Mouse (Mus musculus) midbrain, embryonic 12.5 days (tissue): ENCODE results near the gene Plekhj1. TPM values are rescaled to one million over a fixed set of nuclear protein-coding genes. Genes with fewer than 3 reads are reported as not detected.

Experiments used
- ATAC-seq: fragments of 200-750 bp; cut with Nextera tagmentation; 2 replicates; pipeline ENCODE4 v1.8.0; 2017; ENCODE audit warnings: low read depth, moderate TSS enrichment, moderate library complexity; ENCODE audit not compliant: low FRiP score
- H3K27ac ChIP-seq: fragments of 300-500 bp; sonication (generic); replicated peaks from 2 replicates; pipeline ENCODE4 v1.5.1; 2016; ENCODE audit warnings: mild to moderate bottlenecking
- H3K27me3 ChIP-seq: fragments of 300-500 bp; sonication (generic); 2 replicates; pipeline ENCODE4 v1.6.1; 2016; ENCODE audit warnings: mild to moderate bottlenecking
- H3K36me3 ChIP-seq: fragments of 300-500 bp; sonication (generic); 2 replicates; pipeline ENCODE4 v1.6.1; 2016
- H3K4me1 ChIP-seq: fragments of 300-500 bp; sonication (generic); 2 replicates; pipeline ENCODE4 v1.6.1; 2016
- H3K4me2 ChIP-seq: fragments of 300-500 bp; sonication (generic); replicated peaks from 2 replicates; pipeline ENCODE4 v1.6.1; 2016; ENCODE audit warnings: mild to moderate bottlenecking, moderate library complexity
- H3K4me3 ChIP-seq: fragments of 300-500 bp; sonication (generic); 2 replicates; pipeline ENCODE4 v1.5.1; 2016; ENCODE audit warnings: mild to moderate bottlenecking
- H3K9ac ChIP-seq: fragments of 300-500 bp; sonication (generic); replicated peaks from 2 replicates; pipeline ENCODE4 v1.6.1; 2016; ENCODE audit warnings: mild to moderate bottlenecking, moderate library complexity
- H3K9me3 ChIP-seq: fragments of 300-500 bp; sonication (generic); 2 replicates; pipeline ENCODE4 v1.6.1; 2016; ENCODE audit warnings: mild to moderate bottlenecking
- WGBS: fragments of 180-500 bp; shearing (Covaris S2); methylation state at CpG from one replicate; pipeline ENCODE4 v1.1.7; 2016; 5-methylcytosine and 5-hydroxymethylcytosine counted together
- polyA plus RNA-seq: library from polyadenylated mRNA; unstranded; fragments of >200 nt; fragmentation: Nextera tagmentation; extraction: Ambion mirVana; gene quantifications from 2 replicates; pipeline ENCODE4 v1.2.1, GENCODE M21; 2016

Plekhj1 gene
- polyA plus RNA-seq, 1 experiment from 2014 or later, result 148 TPM

- no peak overlapping the region for H3K4me3 ChIP-seq
- no peaks in the 10 kb centered on the region for H3K27me3 ChIP-seq
- H3K4me2 ChIP-seq, result no peak overlapping the region
- 75% methylated on average over 12 of the region's 12 CpGs for WGBS
- no peak for ATAC-seq
- no peaks in the 10 kb centered on the region for H3K9me3 ChIP-seq
- H3K27ac ChIP-seq, result no peak overlapping the region
- peaks cover 96% of the 10 kb centered on the region for H3K36me3 ChIP-seq
- no peaks in the 10 kb centered on the region for H3K4me1 ChIP-seq
- H3K9ac ChIP-seq, result no peak overlapping the region
These were observed 13.6 kb downstream of the Plekhj1 start for GRCm38 (mm10) chr10:80784871-80785270.

DNA sequence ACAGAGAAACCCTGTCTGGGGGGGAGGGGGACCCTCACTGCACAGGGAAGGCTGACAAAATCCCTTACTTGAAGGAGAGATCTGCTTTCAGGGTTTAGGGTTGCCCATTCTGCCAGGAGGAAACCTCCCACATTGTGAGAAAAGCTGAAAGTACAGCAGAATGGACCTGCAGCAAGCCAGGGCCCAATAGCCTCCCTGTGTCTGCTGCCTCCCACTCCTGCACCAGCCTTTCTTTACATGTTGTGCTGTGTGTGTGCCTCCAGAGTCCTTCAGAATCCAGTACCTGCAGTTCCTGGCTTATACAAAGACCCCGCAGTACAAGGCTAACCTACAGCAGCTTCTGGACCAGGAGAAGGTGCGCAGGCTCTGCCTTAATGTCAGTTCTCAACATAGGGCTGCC is 14.1 kb downstream of the Plekhj1 start:
- Histone ChIP-seq H3K4me3 (no peak overlapping the region), H3K27ac (no peak overlapping the region), H3K4me2 (no peak overlapping the region), H3K36me3 (peaks cover 97% of the 10 kb centered on the region), H3K9me3 (no peaks in the 10 kb centered on the region), H3K9ac (0 out of 2 replicates have a peak overlapping the region, but pooled peaks have one; percentile 15), H3K4me1 (no peaks in the 10 kb centered on the region), H3K27me3 (no peaks in the 10 kb centered on the region)
- no peak for ATAC-seq
- WGBS, result 96% methylated on average over 2 of the region's 2 CpGs

GRCm38 (mm10) chr10:80779565-80779964 is 18.9 kb downstream of the Plekhj1 start:
- no peak for ATAC-seq
- Histone ChIP-seq H3K36me3 (peaks cover 97% of the 10 kb centered on the region), H3K9me3 (no peaks in the 10 kb centered on the region), H3K4me2 (no peak overlapping the region), H3K9ac (no peak overlapping the region), H3K27ac (no peak overlapping the region), H3K27me3 (no peaks in the 10 kb centered on the region), H3K4me1 (no peaks in the 10 kb centered on the region), H3K4me3 (no peak overlapping the region)

- Histone ChIP-seq H3K4me1 (no peaks in the 10 kb centered on the region), H3K9ac (no peak overlapping the region), H3K9me3 (no peaks in the 10 kb centered on the region), H3K4me3 (no peak overlapping the region), H3K4me2 (no peak overlapping the region), H3K36me3 (peaks cover 97% of the 10 kb centered on the region), H3K27ac (no peak overlapping the region), H3K27me3 (no peaks in the 10 kb centered on the region)
- 94% methylated on average over 5 of the region's 5 CpGs for WGBS
- no peak for ATAC-seq
These were observed 21.3 kb downstream of the Plekhj1 start for GRCm38 (mm10) chr10:80777123-80777522.

- H3K4me3 ChIP-seq, result no peak overlapping the region
- no peaks in the 10 kb centered on the region for H3K27me3 ChIP-seq
- peaks cover 97% of the 10 kb centered on the region for H3K36me3 ChIP-seq
- no peak overlapping the region for H3K9ac ChIP-seq
- 88% methylated on average over 6 of the region's 6 CpGs for WGBS
- H3K27ac ChIP-seq, result no peak overlapping the region
- no peak overlapping the region for H3K4me2 ChIP-seq
- no peak for ATAC-seq
- H3K9me3 ChIP-seq, result no peaks in the 10 kb centered on the region
- H3K4me1 ChIP-seq, result no peaks in the 10 kb centered on the region
These were observed 22.0 kb downstream of the Plekhj1 start for GRCm38 (mm10) chr10:80776358-80776869.

GRCm38 (mm10) chr10:80775731-80776130 is 22.7 kb downstream of the Plekhj1 start:
- Histone ChIP-seq H3K4me1 (no peaks in the 10 kb centered on the region), H3K27me3 (no peaks in the 10 kb centered on the region), H3K4me3 (no peak overlapping the region), H3K36me3 (peaks cover 97% of the 10 kb centered on the region), H3K9ac (no peak overlapping the region), H3K27ac (no peak overlapping the region), H3K4me2 (no peak overlapping the region), H3K9me3 (no peaks in the 10 kb centered on the region)
- 88% methylated on average over 4 of the region's 4 CpGs for WGBS
- no peak for ATAC-seq

- no peak for ATAC-seq
- H3K27me3 ChIP-seq, result no peaks in the 10 kb centered on the region
- no peak overlapping the region for H3K9ac ChIP-seq
- H3K36me3 ChIP-seq, result peaks cover 99% of the 10 kb centered on the region
- no peaks in the 10 kb centered on the region for H3K4me1 ChIP-seq
- H3K9me3 ChIP-seq, result no peaks in the 10 kb centered on the region
- H3K4me2 ChIP-seq, result no peak overlapping the region
- H3K27ac ChIP-seq, result no peak overlapping the region
- H3K4me3 ChIP-seq, result no peak overlapping the region
- 94% methylated on average over 4 of the region's 4 CpGs for WGBS
These were observed 23.4 kb downstream of the Plekhj1 start for GRCm38 (mm10) chr10:80774981-80775380.

DNA sequence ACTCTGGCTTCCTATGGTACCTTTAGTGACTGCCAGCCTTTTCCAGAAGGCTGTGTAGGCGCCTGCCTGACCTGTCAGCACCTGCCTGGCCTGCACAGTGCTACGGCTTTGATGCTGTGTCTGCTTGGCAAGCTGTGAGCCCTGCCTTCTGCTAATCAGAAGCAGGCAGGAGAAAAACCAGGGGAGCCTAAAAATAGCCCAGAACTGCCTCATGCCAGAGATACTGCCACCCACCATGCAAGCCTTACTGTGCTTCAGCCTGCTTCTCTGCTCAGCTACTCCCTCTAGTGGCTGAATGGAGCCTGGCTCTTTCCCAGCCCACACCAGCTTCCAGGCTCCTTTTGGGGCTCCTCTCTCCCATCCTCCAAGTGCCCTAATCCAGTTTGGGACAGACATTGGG is 23.9 kb downstream of the Plekhj1 start:
- Histone ChIP-seq H3K9me3 (no peaks in the 10 kb centered on the region), H3K36me3 (peaks cover 100% of the 10 kb centered on the region), H3K27me3 (no peaks in the 10 kb centered on the region), H3K4me1 (no peaks in the 10 kb centered on the region), H3K27ac (no peak overlapping the region), H3K9ac (no peak overlapping the region), H3K4me3 (no peak overlapping the region), H3K4me2 (no peak overlapping the region)
- ATAC-seq, result no peak; the same call in 1 of the 2 replicates
- 67% methylated on average over 2 of the region's 2 CpGs for WGBS

- Histone ChIP-seq H3K4me3 (no peak overlapping the region), H3K36me3 (peaks cover 98% of the 10 kb centered on the region), H3K27ac (no peak overlapping the region), H3K4me2 (no peak overlapping the region), H3K27me3 (no peaks in the 10 kb centered on the region), H3K4me1 (no peaks in the 10 kb centered on the region), H3K9ac (no peak overlapping the region), H3K9me3 (no peaks in the 10 kb centered on the region)
- ATAC-seq, result no peak
- 88% methylated on average over 5 of the region's 5 CpGs for WGBS
These were observed 24.6 kb downstream of the Plekhj1 start for GRCm38 (mm10) chr10:80773816-80774215.

GRCm38 (mm10) chr10:80768365-80768764 is 30.1 kb downstream of the Plekhj1 start:
- no peak for ATAC-seq
- Histone ChIP-seq H3K9ac (no peak overlapping the region), H3K9me3 (no peaks in the 10 kb centered on the region), H3K36me3 (peaks cover 83% of the 10 kb centered on the region), H3K27ac (no peak overlapping the region), H3K27me3 (no peaks in the 10 kb centered on the region), H3K4me1 (no peaks in the 10 kb centered on the region), H3K4me2 (no peak overlapping the region), H3K4me3 (no peak overlapping the region)
- WGBS, result 92% methylated on average over 6 of the region's 6 CpGs

DNA sequence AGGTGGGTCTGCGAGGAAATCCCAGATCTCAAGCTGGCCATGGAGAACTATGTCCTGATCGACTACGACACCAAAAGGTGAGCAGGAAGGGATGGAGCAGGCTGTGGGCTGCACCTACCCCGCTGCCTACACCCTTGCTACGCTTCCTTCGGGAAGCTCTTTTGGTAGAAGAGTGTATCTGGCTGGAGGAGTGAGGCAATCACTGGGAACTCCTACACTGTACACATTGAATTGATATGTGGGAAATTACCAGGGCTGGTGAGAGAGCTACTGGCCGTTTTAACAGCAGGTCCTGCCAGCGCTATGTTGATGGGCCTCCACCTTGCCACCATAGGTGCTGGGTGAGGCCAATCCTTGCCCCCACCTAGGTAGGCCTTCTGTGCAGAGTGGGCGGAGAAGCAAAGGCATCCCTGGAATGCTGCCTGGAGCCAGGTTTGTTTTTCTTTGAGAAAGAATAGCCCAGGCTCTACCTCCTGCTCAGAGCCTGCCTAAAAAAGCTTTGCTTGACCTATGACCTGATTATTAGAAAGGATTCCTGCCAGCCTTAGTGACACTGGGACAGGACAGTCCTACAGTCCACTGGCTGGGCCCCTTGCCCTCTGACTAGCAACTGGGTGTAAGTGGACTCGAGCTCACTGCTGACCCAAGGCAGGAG is 32.1 kb downstream of the Plekhj1 start:
- no peak for ATAC-seq
- H3K4me3 ChIP-seq, result no peak overlapping the region
- 83% methylated on average over 10 of the region's 10 CpGs for WGBS

GRCm38 (mm10) chr10:80765746-80766145 is 32.7 kb downstream of the Plekhj1 start:
- Histone ChIP-seq H3K36me3 (peaks cover 57% of the 10 kb centered on the region), H3K9me3 (no peaks in the 10 kb centered on the region), H3K4me1 (no peaks in the 10 kb centered on the region), H3K4me3 (no peak overlapping the region), H3K4me2 (no peak overlapping the region), H3K27me3 (no peaks in the 10 kb centered on the region), H3K27ac (no peak overlapping the region), H3K9ac (no peak overlapping the region)
- 89% methylated on average over 2 of the region's 2 CpGs for WGBS
- no peak for ATAC-seq

More for the DNA sequence above, 32.1 kb downstream of the Plekhj1 start:
- no peaks in the 10 kb centered on the region for H3K9me3 ChIP-seq
- H3K27ac ChIP-seq, result no peak overlapping the region
- H3K27me3 ChIP-seq, result no peaks in the 10 kb centered on the region
- no peak overlapping the region for H3K4me2 ChIP-seq
- H3K36me3 ChIP-seq, result peaks cover 63% of the 10 kb centered on the region
- peak overlapping the region; percentile 6; the same call in 1 of the 2 replicates for H3K9ac ChIP-seq
- H3K4me1 ChIP-seq, result no peaks in the 10 kb centered on the region

DNA sequence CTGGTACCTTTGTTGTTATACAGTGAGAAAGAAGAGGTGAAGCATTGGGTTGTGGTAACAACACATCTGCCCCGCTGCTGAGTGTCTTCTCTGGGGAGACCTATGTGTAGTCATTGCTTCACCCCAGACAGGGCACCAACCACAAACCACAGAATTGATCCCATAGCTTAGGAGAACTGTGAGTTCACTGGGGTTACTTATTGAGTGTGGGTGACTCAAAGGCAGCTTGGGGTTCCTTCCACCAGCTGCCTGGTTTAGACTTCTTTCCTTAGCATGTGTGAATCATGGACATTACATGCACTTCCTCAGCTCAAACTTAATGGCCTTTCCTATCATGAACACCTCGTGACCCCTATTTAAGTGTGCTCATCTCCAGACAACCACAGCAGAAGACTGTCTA is 34.9 kb downstream of the Plekhj1 start:
- ATAC-seq, result no peak
- WGBS, result 100% methylated on average over 2 of the region's 2 CpGs
- Histone ChIP-seq H3K27ac (no peak overlapping the region), H3K4me3 (no peak overlapping the region), H3K4me1 (peaks cover 3% of the 10 kb centered on the region; the same call in 1 of the 2 replicates), H3K27me3 (no peaks in the 10 kb centered on the region), H3K36me3 (peaks cover 37% of the 10 kb centered on the region), H3K9me3 (no peaks in the 10 kb centered on the region), H3K4me2 (no peak overlapping the region), H3K9ac (no peak overlapping the region)
